Mouse (Mus musculus) gastrocnemius, adult 18-20 months (tissue): ENCODE data around the gene Ptrh1. TPM values are rescaled to one million over a fixed set of nuclear protein-coding genes. Genes with fewer than 3 reads are reported as not detected.

Experiments
- DNase-seq: peaks from one replicate; pipeline ENCODE4 v3.0.0; 2021; ENCODE audit warnings: low spot score
- long read RNA-seq, 2 experiments: library from polyadenylated mRNA; stranded (forward); transcript quantifications; one replicate each; pipeline ENCODE4 v2.0.0; 2021
- total RNA-seq, 2 experiments: library from RNA; stranded (reverse); gene quantifications; 2 replicates each; pipeline ENCODE4 v1.2.3; 2021

Ptrh1 gene
- 1 to 10 TPM; 1.2 to 1.6 TPM for total RNA-seq
- long read RNA-seq, experiment 1: 0 reads
- long read RNA-seq, experiment 2, partial matches to known transcripts: 0 of 3 reads
- long read RNA-seq, experiment 2, other reads (novel, unspliced or antisense): 0 of 3 reads

DNA sequence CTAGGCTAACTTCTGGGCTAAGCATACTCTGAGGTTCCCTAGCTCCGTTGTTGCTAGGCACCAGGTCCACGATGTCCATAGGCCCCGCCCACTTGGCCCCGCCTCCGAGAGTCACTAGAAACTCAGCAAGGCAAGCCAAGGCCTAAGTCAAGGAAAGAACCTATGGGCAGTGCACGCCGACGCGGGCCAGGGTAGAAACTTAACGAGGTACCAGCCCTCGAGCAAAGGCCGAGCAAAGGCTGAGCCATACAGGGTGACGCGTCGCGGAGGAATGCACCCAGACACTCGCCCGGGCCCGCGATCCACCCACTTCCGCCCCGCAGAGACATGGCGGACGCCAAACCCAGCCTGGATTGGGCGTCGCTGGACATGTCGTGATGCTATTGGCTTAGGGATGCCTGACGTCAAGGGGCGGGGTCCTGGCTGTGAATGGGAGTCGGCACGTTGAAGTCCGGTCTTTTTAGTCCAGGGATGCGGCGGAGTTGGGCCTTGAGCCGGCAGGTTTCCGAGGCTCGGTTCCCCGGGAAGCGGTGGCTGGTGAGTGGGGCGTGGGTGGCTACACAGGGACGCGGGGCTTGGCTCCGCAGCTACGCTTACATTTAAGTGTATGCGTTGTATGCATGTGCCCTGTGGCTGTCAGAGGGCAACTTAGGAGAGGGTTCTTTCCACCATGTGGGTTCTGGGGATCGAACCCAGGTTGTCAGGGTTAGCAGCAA lies at the start of gene Ptrh1, which contains the start of gene Ttc16:
Gene Ptrh1 (plus strand): TSS at position 428 of the 716 bp plus-strand sequence.
Gene Ttc16 (minus strand): TSS at position 275 of the 716 bp plus-strand sequence.
- DNase-seq: peak; percentile 98

DNA sequence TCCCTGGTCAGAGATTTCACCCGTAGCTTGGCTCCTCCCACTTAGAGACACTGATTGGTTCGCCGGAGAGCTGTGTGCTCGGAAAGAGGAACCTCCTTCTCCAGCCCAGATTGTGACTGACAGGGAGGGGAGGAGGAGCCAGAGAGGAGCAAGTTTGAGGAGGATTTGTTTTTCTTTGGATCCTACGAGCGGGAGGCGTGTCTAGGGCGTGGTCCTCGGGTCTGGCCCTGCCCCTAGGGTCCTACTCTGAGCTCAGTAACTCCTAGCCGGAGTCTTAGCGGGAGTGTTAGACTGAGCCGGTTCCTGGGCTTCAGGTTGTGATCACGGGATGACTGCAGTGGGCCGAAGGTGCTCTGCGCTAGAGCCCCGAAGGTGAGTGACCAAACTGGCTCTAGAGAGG lies 48.2 kb upstream of the Ptrh1 start:
- peak; percentile 96 for DNase-seq

DNA sequence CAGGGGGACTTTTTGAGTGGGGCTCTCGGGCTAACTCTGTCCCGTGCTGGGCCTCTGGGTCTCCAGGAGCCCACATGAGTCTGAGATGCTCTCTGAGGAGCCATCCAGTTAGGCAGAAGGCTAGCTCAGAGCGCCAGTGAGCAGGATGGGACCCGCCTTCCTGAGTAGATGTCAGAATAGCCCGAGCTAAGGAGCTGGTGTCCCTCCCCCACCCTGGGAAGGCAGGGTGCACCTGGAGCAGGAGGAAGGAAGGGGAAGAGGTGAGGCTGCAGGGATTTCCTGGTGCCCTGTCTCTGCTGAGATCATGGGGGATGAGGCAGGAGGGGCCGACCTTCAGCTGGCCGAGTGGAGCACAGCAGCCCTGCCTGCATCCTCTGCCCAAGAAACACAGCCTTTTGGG lies 47.1 kb upstream of the Ptrh1 start:
- peak; percentile 37 for DNase-seq

DNA sequence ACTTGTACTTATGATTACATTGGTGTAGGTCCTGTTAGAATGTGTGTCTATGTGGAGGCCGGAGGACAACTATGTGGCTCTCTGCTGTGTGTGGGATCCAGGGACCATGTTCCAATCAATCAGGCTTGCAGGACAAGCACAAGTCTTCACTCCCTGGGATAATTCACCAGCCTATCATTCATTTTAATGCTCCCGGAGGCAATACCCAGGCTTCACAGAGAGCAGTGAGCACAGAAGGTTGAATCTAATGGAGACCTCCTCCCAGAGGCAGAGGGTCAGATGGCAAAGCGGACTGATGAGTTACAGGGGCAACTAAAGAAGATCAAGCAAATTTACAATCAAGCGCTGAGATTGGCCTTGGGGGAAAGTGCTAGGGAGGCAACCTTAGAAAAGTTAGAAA lies 46.0 kb upstream of the Ptrh1 start:
- no peak for DNase-seq

DNA sequence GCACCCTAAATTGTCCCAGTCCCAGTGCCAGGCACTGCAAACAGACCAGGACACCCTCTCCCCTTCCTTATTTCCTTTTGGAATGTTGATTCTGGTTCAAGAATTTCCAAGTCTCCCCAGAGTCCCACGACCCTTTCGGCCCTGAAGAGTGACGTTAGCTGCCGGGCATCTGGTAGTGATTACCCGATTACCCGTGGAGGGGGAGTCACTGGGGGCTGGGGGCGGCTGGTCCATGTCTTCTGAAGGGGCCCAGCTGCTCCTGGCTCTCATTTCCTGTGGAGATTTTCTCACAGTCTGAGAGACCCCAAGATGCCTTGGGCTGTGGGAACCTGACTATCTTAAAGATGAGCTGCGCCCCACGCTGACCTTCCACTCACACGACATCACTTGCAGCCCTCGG lies 44.7 kb upstream of the Ptrh1 start:
- DNase-seq: no peak

GRCm38 (mm10) chr2:32731911-32732310 lies 43.7 kb upstream of the Ptrh1 start:
- no peak for DNase-seq

GRCm38 (mm10) chr2:32732695-32733094 lies 42.9 kb upstream of the Ptrh1 start:
- no peak for DNase-seq

GRCm38 (mm10) chr2:32734480-32734879 lies 41.1 kb upstream of the Ptrh1 start:
- DNase-seq: no peak

DNA sequence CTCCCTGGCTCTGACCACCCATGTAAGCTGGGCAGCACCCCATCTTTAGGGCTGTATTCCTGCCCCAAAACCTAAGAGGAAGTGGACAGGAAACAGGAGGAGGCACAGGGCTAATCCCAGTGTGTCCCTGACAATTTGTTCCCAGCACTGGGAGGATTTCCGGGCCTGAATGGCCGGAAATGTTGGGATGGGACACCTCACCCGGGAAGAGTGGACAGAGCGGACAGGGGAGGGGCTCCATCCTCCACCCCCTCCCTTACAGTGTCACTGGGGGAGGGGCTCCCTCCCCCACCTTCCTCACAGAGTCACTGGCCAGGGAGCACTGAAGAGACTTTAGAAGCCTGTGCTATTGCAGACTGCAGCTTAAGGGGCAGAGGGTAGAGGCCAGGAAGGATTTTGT lies 40.7 kb upstream of the Ptrh1 start:
- peak; percentile 39 for DNase-seq

GRCm38 (mm10) chr2:32736306-32736829 lies 39.2 kb upstream of the Ptrh1 start:
- DNase-seq: no peak

DNA sequence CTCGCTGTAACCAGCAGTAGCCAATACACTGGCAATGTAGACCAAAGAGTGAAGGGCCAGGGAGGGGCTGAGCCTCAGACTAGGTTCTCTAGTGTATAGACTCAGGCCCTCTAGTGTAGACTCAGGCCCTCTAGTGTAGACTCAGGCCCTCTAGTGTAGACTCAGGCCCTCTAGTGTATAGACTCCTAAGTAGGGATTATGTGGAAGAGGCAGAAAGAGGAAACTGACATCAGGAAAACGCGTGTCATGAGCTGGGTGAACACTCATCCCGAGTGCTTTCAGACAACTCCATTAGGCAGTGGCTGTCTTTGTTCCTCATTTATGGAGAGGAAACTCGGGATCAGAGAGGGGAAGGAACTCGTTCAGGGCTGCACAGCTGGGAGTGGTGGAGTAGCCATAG lies 38.6 kb upstream of the Ptrh1 start:
- DNase-seq: no peak

GRCm38 (mm10) chr2:32739311-32739710 lies 36.3 kb upstream of the Ptrh1 start:
- DNase-seq: no peak

- DNase-seq: no peak
These were observed 34.7 kb upstream of the Ptrh1 start, which contains the start of gene 6330409D20Rik for GRCm38 (mm10) chr2:32740916-32741272. 6330409D20Rik (minus strand) TSS chr2:32741016.

- no peak for DNase-seq
These were observed 34.1 kb upstream of the Ptrh1 start for GRCm38 (mm10) chr2:32741273-32742172.

- DNase-seq: no peak
These were observed 33.4 kb upstream of the Ptrh1 start for GRCm38 (mm10) chr2:32742173-32742531.

DNA sequence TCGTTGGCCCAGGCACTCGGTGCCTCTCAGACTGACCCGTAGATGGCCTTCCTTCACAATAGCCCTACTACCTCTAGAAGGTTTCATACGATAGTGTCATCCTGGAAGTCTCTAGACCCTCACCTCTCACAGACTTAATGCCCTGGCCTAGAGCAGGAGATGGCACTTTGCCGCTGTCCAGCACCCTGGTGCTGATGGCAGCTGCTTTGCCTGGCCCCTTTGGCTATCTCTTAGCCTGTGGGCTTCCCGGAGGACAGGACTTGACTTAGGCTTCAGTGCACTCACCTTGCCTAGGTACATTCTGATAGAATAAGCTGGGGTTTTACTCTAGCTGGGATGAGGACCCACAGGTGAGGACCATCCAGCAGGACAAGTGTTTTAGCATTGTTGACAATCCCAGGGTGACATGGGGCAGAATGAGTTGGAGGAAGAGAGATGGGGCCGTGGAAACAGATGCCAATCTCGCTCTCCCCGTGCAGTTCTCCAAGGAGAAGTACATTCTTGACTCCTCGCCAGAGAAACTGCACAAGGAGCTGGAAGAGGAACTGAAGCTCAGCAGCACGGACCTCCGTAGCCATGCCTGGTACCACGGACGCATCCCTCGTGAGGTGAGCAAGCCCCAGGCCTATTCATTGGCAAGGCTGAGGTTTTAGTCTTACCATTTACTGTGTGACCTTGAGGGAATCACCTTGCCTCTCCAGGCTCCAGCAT lies 31.2 kb upstream of the Ptrh1 start:
- DNase-seq: no peak

DNA sequence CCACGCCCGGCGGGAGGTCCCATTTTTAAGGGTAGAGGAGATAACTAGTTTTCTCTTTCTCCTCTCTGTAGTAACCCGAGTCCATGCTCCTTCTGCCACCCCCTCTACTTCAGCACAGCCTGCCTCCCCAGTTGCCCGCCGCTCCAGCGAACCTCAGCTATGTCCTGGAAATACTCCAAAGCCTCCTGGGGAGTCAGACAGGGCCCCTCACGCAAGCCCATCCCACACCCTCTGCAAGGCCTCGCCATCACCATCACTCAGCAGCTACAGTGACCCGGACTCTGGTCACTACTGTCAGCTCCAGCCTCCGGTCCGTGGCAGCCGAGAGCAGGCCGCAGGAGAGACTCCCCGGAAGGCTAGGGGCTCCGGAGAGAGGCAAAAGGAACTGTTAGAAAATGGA lies 26.5 kb upstream of the Ptrh1 start:
- DNase-seq: no peak

- no peak for DNase-seq
These were observed 25.4 kb upstream of the Ptrh1 start for GRCm38 (mm10) chr2:32750199-32750598.

DNA sequence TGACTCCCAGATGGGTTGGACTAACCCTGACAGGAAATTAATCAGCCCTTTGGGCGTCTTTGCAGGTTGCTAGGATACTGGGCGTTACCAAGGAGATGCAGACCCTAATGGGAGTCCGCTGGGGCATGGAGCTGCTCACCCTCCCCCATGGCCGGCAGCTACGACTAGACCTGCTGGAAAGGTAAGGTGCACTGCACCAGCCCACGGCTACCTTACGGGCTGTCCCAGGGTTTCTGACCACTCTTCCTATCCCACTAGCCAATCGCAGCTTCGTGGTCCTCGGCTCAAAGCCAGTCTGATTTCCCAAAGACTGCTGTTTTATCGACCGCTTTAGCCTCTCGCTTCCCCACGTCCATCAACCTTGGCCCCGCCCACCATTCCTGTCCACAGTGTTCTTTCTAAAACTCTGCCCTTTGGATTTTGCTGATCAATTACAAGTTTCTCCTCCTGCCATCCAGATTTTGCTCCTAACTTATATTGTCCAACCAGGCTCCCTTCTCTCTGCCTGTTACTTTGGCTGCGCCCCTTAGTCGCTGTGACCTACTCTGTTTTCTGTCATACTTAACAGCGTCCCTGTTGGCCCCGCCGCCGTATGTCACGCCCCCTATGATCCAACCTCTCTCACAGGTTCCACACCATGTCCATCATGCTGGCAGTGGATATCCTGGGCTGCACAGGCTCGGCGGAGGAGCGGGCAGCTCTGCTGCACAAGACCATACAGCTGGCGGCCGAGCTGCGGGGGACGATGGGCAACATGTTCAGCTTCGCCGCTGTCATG lies 24.5 kb upstream of the Ptrh1 start:
- no peak for DNase-seq

DNA sequence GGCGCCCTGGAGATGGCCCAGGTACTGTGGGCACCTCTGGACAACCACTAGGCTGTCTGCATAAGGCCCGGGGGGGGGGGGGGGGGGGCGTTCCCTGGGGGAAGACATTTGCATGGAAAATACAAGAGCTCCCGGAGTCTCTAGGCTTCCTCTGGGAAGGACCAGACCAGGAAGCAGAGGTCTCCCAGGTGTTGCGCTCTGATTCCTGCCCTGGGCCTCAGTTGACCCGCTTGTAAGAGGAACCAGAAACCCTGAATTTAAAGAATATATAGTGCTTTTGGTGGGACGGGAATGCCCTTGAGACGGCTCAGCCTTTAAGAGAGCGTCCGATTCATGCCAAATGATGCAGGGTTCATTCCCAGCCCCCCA lies 23.9 kb upstream of the Ptrh1 start:
- no peak for DNase-seq

- DNase-seq: no peak
These were observed 23.4 kb upstream of the Ptrh1 start for GRCm38 (mm10) chr2:32752181-32752580.
